Comparison of ENCODE assay signal across 1 mouse cellular context in the genomic region with DNA sequence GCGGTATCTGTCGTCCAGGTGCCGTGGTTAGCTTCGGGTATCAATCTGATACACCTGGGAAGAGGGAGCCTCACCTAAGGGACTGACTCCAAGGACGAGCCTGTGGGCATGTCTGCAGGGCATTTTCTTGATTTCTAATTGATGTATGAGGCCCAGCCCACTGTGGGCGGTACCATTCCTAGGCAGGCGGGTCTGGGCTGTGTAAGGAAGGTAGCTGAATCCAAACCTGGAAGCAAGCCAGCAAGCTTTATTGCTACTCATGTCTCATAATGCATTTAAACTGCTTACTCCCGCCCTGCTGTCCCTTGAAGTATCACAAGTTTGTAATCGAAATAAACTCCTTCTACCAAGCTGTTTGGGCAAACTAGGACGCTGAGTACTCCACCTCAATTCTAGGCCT.
TF ChIP-seq lines count a peak whose summit lies in the region.

No protein-coding gene starts in this region.

TF ChIP-seq in MEL, 35 proteins besides CTCF, POLR2A, EP300 and RAD21 (continued from another document):
- no peak for TF ChIP-seq MAFK (IDR thresholded peaks at IDR 0.05; ENCODE audit: borderline replicate concordance, low read depth, low read length)
